Mouse (Mus musculus) cerebellum, adult 9-11 months (tissue): ENCODE results near the gene Naip6.
"Not testable (repeated sequence)": the region's sequence is repeated elsewhere in the genome, so short reads cannot be mapped to it uniquely, and the experiment has no call there.

Experiments used
- DNase-seq: peaks from one replicate; pipeline ENCODE4 v3.0.0; 2022

Naip6 gene

DNA sequence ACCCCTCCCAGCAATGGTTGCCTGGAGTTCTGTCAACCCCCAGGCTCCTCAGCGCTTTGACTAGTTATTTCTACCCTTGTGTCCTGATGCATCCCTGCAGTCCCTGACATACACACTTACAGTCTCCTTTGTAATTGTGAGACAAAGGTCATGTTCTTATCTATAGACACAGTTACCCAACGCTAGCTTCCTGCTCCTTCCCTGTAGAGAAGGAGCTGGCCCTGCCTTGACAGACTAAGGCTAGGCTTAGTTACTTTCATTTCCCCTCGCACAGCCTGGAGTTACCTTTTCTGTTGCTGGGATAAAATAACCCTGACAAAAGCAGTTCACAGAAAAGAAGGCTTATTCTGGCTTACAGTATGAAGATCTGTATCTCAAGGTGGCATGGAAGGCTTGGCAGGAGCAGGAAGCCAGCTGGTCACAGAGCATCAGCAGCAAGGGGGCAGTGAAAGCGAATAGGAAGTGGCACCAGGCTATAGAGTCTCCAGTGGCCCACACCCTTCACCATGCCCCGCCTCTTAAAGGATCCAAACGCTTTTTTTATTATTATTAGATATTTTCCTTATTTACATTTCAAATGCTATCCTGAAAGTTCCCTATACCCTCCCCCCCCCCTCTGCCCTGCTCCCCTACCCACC, at the start of gene Naip6:
Naip6 (minus strand) TSS at position 419 of the 638 bp plus-strand sequence.
- not testable (repeated sequence) for DNase-seq

GRCm38 (mm10) chr13:100352315-100352714, 34.8 kb upstream of the Naip6 start:
- DNase-seq: not testable (repeated sequence)

- not testable (repeated sequence) for DNase-seq
Observed at GRCm38 (mm10) chr13:100349510-100350173, 32.2 kb upstream of the Naip6 start.

GRCm38 (mm10) chr13:100341822-100342221, 24.3 kb upstream of the Naip6 start:
- no peak for DNase-seq

DNA sequence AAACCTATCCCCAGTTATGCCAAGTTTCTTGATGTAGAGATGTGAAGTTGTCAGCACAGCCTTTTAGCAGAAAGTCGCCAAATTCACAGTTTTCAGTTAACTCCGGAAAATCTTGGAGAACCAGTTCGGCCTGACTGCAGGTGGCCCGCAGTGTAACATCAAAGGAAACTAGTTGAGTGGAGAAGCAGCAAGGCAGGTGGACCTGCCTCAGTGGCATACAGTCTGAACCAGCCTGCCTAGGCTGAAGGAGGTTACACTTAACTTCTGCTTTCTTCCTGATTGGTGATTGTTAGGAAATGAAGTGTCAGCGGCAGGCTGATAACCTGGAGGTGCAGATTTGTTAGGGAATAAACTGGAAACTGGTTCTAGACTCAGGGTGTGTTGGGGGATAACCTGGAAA, 14.3 kb upstream of the Naip6 start:
- not testable (repeated sequence) for DNase-seq

DNA sequence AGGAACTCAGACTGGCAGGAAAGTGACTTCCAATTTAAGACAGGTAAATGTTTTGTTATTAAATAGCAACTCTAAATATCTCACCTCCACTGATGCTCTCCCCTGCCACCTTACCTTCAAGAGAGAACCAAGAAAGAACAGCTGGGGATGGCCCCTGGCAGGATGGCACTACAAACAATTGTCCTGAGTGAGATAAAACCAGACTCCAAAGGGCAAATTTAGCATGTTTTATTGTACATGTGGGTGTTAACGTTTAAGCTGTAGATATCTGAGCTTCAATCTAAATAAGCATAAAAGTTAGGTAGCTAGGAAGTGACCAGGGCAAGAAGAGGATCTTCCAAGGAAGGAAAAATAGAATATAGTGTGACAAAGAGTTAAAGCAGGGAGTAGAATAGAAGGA, 11.4 kb upstream of the Naip6 start:
- DNase-seq: not testable (repeated sequence)

DNA sequence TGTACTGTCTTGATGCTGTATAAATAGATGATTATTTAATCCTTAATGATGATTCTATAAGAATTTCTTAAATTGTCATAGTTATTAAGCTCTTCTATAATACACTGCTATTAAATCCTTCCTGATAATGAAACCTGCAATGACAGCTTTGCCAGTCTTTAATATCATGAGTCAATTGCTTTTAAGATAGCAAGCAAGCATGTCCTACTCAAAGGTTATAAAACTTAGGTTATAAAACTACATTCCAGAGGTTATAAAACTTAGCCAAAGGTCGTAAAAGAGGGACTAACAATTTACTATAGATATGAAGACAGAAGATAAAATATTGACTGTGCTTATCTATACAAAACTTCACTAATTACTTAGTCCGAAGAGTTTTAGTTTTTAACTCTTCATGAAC, 10.6 kb upstream of the Naip6 start:
- DNase-seq: not testable (repeated sequence)

- not testable (repeated sequence) for DNase-seq
Observed at GRCm38 (mm10) chr13:100322266-100322837, 4.9 kb upstream of the Naip6 start.

DNA sequence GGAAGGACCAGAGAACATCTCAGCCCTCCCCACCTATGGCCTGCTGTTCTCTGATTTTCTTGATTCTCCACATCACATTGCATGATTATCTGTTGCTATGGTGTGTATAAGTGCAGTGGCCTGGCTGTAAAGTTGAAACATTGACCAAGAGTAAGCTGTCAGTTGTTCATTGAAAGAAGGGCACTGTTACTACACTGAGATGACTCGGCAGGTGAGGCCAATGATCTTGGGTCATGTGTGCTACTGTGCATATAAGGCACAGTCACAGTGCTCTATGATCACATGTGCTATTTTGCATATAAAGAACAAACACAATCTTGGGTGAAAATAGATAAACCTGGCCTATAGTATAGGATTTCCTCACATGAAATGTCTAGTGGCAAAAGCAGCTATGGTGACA, 32.9 kb downstream of the Naip6 start:
- DNase-seq: no peak

DNA sequence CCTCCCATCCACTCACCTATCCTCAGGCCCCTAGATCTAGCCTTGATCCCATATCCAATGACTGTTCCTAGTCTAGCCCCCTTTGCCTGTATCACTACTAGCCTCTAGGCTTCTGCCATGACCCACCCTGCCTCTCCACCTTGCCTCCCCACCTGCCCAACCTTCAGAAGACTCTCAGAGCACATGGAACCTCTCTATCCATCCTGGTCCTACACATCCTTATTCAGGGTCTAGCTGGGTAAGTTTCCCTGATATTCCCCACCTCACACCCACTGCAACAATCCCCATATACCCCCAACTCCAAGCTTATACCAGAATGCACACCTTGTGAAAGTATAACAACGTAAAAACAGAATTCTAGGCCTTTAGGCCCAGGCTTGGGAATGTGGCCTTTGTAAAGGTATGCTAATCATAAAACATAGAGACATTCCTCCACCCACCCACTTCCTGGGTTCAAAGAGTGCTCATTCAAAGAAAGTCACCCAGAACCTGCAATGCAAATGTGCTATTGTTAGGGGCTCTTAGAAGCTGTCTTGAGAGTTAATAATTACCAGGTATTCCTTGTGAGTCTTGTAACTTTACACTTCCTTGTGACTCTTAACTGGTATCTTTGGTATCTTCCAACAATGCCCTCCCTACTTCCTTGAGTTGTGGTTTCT, 45.9 kb downstream of the Naip6 start:
- not testable (repeated sequence) for DNase-seq

DNA sequence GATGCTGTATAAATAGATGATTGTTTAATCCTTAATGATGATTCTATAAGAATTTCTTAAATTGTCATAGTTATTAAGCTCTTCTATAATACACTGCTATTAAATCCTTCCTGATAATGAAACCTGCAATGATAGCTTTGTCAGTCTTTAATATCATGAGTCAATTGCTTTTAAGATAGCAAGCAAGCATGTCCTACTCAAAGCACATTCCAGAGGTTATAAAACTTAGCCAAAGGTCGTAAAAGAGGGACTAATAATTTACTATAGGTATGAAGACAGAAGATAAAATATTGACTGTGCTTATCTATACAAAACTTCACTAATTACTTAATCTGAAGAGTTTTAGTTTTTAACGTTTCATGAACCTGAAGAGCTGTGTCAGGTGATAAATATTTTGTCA, 60.5 kb downstream of the Naip6 start:
- DNase-seq: not testable (repeated sequence)

DNA sequence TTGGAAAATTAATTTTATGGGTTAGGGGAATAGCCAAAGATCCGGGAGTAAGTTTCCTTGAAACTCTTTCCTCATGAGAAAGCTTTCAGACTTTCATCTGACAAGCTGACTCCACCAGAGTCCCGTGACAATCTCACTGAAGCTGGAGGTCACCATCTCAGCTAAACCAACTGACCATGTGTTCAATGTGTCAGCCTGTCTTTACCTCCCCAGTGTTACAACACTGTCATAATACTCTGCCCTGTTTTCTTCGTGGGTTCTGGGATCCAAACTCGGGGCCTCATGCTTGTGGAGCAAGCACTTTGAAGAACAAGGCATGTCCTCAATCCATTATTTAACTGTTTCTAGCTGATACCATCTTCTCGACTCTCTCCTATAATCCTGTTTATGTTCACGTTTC, 61.5 kb downstream of the Naip6 start:
- not testable (repeated sequence) for DNase-seq

- DNase-seq: not testable (repeated sequence)
Observed at GRCm38 (mm10) chr13:100251897-100252296, 65.6 kb downstream of the Naip6 start.

DNA sequence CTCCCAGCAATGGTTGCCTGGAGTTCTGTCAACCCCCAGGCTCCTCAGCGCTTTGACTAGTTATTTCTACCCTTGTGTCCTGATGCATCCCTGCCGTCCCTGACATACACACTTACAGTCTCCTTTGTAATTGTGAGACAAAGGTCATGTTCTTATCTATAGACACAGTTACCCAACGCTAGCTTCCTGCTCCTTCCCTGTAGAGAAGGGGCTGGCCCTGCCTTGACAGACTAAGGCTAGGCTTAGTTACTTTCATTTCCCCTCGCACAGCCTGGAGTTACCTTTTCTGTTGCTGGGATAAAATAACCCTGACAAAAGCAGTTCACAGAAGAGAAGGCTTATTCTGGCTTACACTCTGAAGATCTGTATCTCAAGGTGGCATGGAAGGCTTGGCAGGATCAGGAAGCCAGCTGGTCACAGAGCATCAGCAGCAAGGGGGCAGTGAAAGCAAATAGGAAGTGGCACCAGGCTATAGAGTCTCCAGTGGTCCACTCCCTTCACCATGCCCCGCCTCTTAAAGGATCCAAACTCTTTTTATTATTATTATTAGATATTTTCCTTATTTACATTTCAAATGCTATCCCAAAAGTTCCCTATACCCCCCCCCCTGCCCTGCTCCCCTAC, 70.5 kb downstream of the Naip6 start:
- not testable (repeated sequence) for DNase-seq

DNA sequence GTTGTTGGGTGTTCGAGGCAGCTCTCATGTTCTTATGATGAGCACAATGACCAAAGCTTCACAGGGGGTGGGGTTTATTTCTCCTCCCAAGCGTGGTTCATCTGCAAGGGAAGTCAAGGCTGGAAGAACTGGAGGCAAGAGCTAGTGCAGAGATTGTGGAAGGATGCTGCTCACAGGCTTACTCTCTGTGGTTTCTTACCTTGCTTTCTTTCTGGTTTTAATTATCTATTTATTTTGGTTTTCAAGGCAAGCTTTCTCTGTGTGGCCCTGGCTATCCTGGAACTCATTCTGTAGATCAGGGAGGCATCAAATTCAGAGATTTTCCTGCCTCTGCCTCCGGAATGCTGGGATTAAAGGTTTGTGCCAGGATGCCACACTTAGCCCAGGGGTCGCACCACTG, 71.3 kb downstream of the Naip6 start, which contains the start of gene Naip5:
Naip5 (minus strand) TSS at position 101 of the 400 bp plus-strand sequence.
- not testable (repeated sequence) for DNase-seq

DNA sequence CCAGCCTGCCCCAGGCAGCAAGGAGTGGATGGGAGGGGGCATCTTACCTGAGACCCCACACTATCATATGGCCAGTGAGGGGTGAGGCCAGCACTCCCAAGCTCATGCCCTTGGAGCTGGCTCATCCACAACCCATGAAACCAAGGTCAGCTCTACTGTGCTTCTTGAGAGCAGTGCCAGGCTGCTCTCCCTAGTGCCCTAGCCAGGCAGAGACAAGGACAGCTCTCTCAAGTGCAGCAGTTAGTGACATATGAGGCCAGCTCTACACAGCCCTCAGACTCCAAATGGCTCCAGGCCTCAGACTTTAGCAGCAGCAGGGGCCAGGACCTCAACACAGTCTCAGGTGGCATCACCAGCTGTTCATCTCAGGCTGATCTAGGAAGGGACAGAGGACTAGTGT, 73.8 kb downstream of the Naip6 start:
- DNase-seq: no peak
